Mouse (Mus musculus) splenic B cell, adult 2 months (primary cell): ENCODE data around the gene Fam114a1.

Experiments used
- DNase-seq: peaks from one replicate; pipeline ENCODE4 v3.0.0-alpha.2; 2011; ENCODE audit warnings: low read depth, low spot score
- H3K27me3 ChIP-seq: 2 replicates; pipeline ENCODE4 v1.6.1; 2012; ENCODE audit warnings: mild to moderate bottlenecking, low read length, moderate library complexity, mixed read lengths; ENCODE audit not compliant: control insufficient read depth, poor library complexity, insufficient read depth, severe bottlenecking
- H3K36me3 ChIP-seq: 2 replicates; pipeline ENCODE4 v1.6.1; 2012; ENCODE audit warnings: mild to moderate bottlenecking, low read length, moderate library complexity, mixed read lengths; ENCODE audit not compliant: control insufficient read depth, poor library complexity, insufficient read depth, severe bottlenecking

Fam114a1 gene

DNA sequence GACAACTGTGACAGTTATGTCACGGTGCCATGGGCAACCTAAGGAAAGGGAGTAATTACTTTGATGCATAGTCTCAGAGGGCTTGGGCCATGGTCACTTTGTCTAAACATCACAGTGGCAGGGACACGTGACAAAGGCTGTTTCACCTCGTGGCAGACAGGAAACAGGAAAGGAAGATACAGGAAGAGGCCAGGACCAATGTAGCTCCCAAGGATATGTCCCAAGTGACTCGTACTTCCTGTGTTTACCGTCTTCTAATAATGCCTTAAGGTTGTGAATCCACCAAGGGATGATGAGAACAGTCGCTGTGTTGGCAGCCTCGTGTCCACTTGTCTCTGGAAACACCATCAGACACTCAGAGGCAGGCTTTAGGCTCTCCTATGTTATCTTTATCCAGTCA is 16.1 kb downstream of the Fam114a1 start:
- Histone ChIP-seq H3K36me3 (no peaks in the 10 kb centered on the region), H3K27me3 (no peaks in the 10 kb centered on the region)
- no peak for DNase-seq

DNA sequence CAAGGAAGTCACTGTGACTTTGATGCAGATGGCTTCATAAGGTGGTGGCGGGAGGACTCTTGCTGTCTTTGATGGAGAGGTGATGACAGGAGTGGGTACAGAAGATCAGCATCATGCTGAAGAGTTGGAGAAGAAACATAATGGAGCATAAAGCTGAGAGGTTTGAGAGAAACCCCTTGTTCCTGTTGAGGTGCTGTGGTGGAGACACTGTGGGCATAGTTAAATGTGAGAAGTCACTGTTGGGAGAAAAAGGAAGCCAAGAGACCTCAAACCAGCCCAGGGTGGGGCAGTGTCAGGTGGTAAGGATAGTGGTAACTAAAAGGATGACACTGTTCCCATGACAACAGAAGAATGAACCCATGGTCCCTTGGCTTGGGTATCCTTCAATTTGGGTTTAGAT is 20.1 kb downstream of the Fam114a1 start:
- peak; percentile 57 for DNase-seq
- Histone ChIP-seq H3K36me3 (no peaks in the 10 kb centered on the region), H3K27me3 (no peaks in the 10 kb centered on the region)

DNA sequence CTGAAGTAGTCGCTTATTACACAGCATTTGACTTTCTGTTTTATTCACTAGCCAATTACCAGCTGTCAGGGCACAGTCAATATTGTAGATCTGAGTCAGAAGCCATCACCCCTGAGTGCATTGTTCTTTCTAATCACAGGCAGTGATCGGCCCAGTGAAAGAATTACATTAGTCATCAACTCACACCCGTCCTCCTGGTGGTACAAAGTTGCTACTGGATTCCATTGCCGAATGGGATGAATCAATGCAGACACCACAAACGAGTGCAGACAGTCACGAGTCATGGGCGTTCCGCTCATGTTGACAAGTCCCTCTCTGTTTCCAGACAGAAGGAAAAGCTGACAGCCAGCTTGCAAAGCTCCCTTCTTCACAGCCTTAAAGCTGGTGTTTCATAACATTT is 22.7 kb downstream of the Fam114a1 start:
- Histone ChIP-seq H3K36me3 (no peaks in the 10 kb centered on the region), H3K27me3 (no peaks in the 10 kb centered on the region)
- DNase-seq: no peak

DNA sequence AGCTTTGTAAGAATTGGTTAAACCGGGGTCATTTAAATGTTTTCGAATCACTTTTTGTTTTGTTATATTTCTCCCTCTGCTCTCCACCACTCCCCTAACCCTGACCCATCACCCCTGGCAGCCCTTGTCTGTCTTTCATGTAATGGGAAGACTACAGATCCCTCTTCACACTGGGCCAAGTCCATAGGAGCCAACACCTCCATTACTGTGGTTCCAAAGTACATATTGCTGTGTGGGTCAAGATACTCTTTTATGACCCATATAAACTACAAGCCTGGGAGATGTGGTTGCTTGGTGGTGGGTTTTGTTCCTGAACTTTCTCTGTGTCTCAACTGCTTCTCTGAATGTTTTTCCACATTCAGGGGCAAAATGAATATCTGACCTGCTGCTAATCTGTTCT is 25.5 kb downstream of the Fam114a1 start:
- no peak for DNase-seq
- no peaks in the 10 kb centered on the region for H3K27me3 ChIP-seq
- no peaks in the 10 kb centered on the region for H3K36me3 ChIP-seq

DNA sequence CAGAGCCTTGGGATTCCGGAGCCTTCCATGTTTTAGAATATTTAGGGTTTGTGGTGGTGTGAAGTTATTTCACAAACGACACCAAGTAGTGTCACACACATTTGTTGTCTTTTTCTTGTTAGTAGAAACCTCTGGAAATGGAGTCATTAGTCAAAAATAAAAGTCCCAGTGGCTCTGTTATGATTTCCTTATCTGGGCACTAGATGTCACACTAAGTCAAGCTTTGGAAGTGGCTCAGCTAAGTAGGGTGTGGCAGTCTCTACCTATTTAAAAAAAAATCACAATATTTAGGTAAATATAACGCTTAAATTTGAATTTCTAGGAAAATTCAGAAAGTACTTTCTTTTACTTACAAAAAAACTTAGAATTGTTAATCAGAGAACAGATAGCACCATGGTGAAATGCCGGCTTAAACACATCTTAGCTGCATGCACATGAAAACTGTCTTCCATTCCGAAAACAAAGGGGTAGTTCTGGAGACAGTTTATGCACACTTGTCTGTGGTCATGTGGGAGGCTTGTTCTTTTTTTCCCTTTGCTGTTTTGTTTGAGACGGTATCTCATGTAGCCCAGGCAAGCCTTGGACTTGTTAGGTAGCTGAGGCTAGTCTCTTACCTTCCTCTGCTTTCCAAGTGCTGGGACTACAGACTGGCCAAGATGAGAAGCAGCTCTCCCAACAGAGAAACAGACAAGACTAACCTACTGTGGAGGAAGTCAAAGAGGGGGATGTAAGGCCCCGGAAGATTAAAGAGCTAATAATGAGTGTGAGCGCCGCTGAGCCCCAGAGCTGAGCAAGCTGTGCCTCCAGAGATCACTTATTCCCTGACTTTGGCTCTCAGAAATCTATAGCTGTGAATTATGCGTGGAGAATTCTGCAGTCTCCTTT is 33.3 kb downstream of the Fam114a1 start:
- no peaks in the 10 kb centered on the region for H3K36me3 ChIP-seq
- peak; percentile 71 for DNase-seq
- H3K27me3 ChIP-seq: no peaks in the 10 kb centered on the region

DNA sequence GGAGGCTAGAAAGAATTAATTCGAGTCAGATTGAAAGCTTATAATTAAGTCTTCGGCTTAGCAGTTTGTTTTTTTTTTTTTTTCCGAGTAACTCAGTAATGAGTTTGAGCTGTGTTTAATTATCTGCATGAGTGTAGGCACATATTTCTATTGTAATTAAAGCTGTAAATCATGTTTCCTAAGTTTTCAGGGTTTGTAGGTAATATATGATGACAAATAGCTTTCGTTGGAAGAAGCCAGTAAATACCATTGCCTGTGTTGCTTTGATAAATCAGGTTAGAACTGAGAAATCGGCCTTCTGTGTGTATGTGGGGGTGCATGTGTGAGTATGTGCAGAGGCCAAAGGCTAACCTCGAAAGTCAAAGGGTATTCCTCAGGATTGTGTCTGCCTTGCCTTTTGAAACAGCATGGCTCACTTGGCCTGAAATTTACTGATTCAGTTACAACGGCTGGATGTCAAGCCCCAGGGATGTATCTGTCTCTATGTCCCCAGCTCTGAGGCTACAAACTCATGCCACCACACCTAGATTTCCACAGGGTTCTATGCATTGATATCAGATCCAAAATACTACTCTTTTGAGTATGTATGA is 34.2 kb downstream of the Fam114a1 start:
- Histone ChIP-seq H3K27me3 (no peaks in the 10 kb centered on the region), H3K36me3 (no peaks in the 10 kb centered on the region)

DNA sequence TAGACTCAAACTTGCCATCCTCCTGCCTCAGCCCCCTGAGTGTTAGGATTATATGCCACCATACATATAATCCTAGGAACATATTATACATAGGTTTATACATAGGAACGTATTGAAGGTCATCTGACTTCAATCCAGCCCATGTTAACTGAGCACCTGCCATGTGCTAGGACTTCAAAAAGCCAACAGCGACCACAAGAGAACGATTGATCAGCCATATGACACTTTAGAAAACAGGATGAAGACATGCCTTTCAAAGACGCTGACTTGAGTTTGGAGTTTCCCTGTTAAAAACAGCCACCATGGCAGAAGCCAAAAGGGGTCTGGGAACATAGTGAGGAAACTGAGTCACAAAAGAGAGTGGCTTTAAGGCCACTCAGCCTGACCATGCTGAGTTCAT is 35.4 kb downstream of the Fam114a1 start:
- Histone ChIP-seq H3K27me3 (no peaks in the 10 kb centered on the region), H3K36me3 (no peaks in the 10 kb centered on the region)
- DNase-seq: no peak

More for the DNA sequence above, 34.2 kb downstream of the Fam114a1 start:
- DNase-seq: no peak

DNA sequence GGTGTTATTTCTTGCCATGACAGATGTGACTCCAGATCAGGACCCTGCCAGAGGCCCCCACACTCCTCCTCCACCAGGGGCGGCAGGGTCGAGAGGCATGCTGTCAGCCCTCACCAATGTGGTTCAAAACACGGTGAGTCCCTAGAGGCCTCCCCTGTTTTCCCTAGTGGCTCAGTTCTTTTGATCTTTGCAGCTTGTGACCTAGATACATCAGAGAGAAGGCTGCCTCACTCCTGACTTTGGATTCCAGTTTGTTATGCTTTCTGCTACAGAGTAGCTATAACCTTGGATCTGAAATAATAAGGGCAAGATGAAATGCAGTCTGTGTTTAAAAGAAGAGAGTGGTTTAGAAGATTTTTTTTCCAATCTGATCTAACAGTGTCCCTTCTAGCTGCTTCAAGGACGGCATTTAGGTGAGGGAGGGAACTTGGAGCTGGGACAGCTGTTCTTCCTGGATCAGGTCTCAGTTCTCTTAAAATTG is 36.2 kb downstream of the Fam114a1 start:
- peak; percentile 43 for DNase-seq
- H3K36me3 ChIP-seq: no peaks in the 10 kb centered on the region
- no peaks in the 10 kb centered on the region for H3K27me3 ChIP-seq

DNA sequence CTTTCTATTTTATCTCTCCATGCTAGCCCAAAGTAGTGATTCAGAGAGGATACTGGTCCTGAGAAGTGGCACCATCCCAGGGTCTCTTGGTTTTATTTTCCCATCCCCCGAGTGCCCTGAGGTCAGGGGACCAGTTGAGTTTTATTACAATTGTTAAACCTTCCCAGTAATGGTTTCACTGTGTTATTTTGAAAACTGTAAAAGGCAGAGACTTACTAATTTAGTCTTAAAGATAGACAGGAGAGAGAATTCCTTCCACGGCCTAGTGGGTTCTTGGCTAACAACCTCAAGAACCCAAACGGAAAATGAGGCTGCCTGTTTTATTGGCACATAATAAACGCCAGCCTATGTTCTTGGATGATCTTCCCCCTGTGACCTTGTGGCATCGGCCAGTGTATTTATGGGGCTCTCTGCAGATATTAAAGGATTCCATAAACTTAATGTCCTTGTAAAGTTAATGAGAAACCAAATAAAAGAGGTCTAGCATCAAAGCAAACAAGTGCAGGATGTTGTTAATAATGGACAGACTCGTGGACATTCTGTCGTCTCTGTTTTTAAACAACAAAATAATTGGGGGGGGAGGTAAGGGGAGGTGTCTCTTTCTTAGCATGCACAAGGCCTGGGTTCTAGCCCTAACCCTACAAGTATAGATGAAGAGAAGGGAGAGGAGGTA is 42.2 kb downstream of the Fam114a1 start:
- H3K36me3 ChIP-seq: no peaks in the 10 kb centered on the region
- DNase-seq: no peak
- H3K27me3 ChIP-seq: no peaks in the 10 kb centered on the region

DNA sequence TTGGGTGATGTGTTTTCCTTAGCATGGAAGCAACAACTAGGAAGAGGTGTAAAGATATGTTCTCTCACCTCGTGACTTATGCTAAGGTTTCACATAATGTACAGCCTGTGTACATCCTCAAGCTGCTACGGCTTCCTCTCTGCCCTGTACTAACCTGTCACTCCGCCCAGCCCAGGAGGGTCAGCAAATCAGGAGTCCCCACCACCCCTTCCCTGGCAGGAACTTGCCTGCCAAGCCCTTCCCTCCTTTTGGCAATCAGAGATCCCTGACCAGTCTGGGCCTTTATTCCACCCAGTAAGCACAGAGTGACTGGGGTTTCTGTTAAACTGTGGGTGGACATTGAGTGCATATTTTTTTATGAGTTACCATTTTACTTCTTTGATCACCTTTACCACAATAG is 45.6 kb downstream of the Fam114a1 start:
- Histone ChIP-seq H3K36me3 (no peaks in the 10 kb centered on the region), H3K27me3 (no peaks in the 10 kb centered on the region)
- no peak for DNase-seq

DNA sequence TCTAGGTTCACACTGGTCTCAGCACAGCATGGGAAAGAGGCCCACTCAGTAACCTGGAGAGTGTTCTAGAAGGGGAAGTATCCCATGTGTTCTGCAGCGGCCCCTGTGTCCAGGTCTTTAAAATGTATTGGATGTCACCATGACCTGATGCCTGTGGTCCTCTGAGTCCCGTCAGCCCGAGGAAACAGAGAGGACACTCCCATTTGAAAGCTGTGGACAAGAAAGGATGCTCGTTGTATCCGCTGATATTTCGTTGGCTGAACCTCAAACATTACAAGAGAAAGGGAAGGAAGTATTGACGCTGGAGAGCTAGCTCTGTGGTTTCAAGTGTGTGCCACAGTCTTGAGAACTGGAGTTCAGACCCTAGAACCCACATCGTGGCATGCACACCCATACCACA is 49.2 kb downstream of the Fam114a1 start:
- peak; percentile 20 for DNase-seq
- Histone ChIP-seq H3K27me3 (no peaks in the 10 kb centered on the region), H3K36me3 (no peaks in the 10 kb centered on the region)

DNA sequence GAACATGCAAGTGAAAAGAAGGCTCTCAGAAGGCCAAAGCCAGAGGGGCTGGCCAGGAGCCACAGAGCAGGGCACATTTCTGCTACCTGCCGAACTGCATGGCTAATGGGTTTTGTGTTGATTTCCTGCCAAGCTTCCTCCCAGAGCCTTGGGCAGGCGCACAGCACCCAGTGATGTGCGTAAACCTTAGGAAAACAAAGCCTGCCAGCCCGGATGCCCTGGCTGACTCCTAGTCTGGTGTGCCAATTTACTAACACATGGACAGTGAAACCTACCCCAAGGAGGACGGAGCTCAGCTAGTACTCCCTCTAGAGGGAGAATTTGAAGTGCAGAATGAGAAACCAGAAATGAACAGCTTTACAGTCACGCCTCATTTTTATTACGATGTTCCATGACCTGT is 50.0 kb downstream of the Fam114a1 start:
- peak; percentile 62 for DNase-seq
- Histone ChIP-seq H3K36me3 (no peaks in the 10 kb centered on the region), H3K27me3 (no peaks in the 10 kb centered on the region)

DNA sequence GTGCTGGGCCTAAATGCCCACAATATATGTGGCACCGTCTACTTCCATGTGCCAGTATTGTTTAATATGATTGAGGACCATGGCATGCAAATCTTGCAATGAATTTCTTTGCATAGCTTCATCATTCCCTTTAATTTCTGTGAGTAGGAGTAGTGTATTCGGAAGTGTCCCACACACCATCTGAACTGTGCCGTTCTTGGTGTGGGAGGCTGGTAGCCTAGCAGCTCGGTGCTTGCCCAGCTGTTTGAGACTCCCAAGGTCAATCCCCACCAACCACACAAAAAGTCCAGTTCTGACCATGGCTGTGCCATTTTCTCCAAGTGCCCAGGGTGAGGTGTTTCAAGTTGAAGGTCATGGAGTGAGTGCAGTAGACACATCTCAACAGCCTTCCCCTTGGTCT is 52.1 kb downstream of the Fam114a1 start:
- no peak for DNase-seq

DNA sequence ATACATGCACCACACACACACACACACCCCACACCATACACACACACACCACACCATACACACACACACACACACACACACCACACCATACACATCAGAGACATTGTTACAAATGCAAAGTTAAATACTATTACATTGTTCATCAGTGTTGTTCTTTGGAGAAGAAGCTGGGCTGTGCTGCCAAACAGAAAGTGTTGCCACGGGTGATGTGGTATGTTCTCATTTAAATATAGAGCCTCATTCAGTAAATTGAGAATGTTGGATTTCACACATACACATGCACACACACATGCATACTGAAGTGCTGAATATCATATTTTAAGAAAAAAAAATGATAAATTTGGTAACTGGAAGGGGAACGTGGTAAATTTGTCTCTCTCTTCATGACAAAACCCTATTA is 54.8 kb downstream of the Fam114a1 start:
- no peaks in the 10 kb centered on the region for H3K27me3 ChIP-seq
- H3K36me3 ChIP-seq: no peaks in the 10 kb centered on the region
- peak; percentile 40 for DNase-seq

More for the DNA sequence above, 52.1 kb downstream of the Fam114a1 start:
- no peaks in the 10 kb centered on the region for H3K27me3 ChIP-seq
- no peaks in the 10 kb centered on the region for H3K36me3 ChIP-seq

DNA sequence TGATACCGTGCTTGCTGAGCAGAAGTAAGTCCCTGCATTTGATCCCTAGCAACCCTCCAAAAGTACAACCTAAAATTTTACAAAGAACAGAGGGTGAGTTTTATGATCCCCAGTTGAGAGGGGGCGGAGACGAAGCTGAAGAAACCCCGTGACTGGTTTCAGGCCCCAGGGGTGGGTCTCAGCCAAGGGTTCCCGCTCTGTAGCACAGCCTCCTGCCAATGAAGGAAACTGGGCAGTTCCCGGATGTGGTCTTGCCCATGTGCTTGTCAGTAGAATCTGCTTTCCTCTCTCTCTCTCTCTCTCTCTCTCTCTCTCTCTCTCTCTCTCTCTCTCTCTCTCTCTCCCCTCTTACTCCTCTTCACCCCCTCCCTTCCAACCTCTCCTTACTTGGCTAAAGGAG is 56.0 kb downstream of the Fam114a1 start:
- Histone ChIP-seq H3K27me3 (no peaks in the 10 kb centered on the region), H3K36me3 (no peaks in the 10 kb centered on the region)
- DNase-seq: peak; percentile 84
